Mouse (Mus musculus) kidney, postnatal 0 days (tissue): ENCODE measurements at regions not wholly inside any gene's neighbourhood (a gene's known extent, or its start where the extent isn't known, plus 50 kb on each side); places are given as distances from the start of the nearest gene placed in this dataset.
"Not testable (repeated sequence)": the region's sequence is repeated elsewhere in the genome, so short reads cannot be mapped to it uniquely, and the experiment has no call there.

Source experiments
- ATAC-seq: fragments of 200-750 bp; cut with Nextera tagmentation; replicated peaks from 2 replicates; pipeline ENCODE4 v1.8.0; 2017; ENCODE audit warnings: low read depth, moderate number of reproducible peaks, moderate TSS enrichment, moderate library complexity; ENCODE audit not compliant: low FRiP score
- DNase-seq: peaks from one replicate; pipeline ENCODE4 v3.0.0-alpha.2; 2016; ENCODE audit warnings: low spot score
- H3K27ac ChIP-seq: fragments of 300-500 bp; sonication (generic); 2 replicates; pipeline ENCODE4 v1.5.1; 2014; ENCODE audit warnings: mild to moderate bottlenecking
- H3K27me3 ChIP-seq: fragments of 300-500 bp; sonication (generic); 2 replicates; pipeline ENCODE4 v1.6.1; 2014; ENCODE audit warnings: low read length, mixed read lengths; ENCODE audit not compliant: insufficient read depth
- H3K36me3 ChIP-seq: fragments of 300-500 bp; sonication (generic); 2 replicates; pipeline ENCODE4 v1.6.1; 2014; ENCODE audit warnings: low read length, mixed read lengths; ENCODE audit not compliant: insufficient read depth
- H3K4me1 ChIP-seq: fragments of 300-500 bp; sonication (generic); replicated peaks from 2 replicates; pipeline ENCODE4 v1.6.1; 2014; ENCODE audit warnings: antibody characterized with exemption, low read length, mixed read lengths; ENCODE audit not compliant: insufficient read depth
- H3K4me2 ChIP-seq: fragments of 300-500 bp; sonication (generic); 2 replicates; pipeline ENCODE4 v1.6.1; 2014; ENCODE audit warnings: mild to moderate bottlenecking, low read length, moderate library complexity, mixed read lengths
- H3K4me3 ChIP-seq: fragments of 300-500 bp; sonication (generic); replicated peaks from 2 replicates; pipeline ENCODE4 v1.5.1; 2014; ENCODE audit warnings: low read depth, low read length
- H3K9ac ChIP-seq: fragments of 300-500 bp; sonication (generic); 2 replicates; pipeline ENCODE4 v1.6.1; 2014; ENCODE audit warnings: low read depth, low read length
- H3K9me3 ChIP-seq: fragments of 300-500 bp; sonication (generic); replicated peaks from 2 replicates; pipeline ENCODE4 v1.6.1; 2016; ENCODE audit warnings: low read length, inconsistent platforms, mixed read lengths
- CTCF ChIP-seq: IDR thresholded peaks from 2 replicates; pipeline ENCODE4 v1.5.1; 2016; ENCODE audit warnings: antibody characterized with exemption, low read depth, mild to moderate bottlenecking, moderate library complexity
- WGBS: fragments of 180-500 bp; shearing (Covaris S2); extraction: QIAGEN DNeasy Blood & Tissue Kit; methylation state at CpG from one replicate; pipeline ENCODE4 v1.1.7; 2014; 5-methylcytosine and 5-hydroxymethylcytosine counted together

GRCm38 (mm10) chr17:61301171-61301570 lies 1579.9 kb downstream of the Efna5 start:
- ATAC-seq (no peak), DNase-seq (no peak)
- no peaks in the 10 kb centered on the region for H3K36me3 ChIP-seq
- H3K27ac ChIP-seq: no peak overlapping the region
- H3K9me3 ChIP-seq: no peaks in the 10 kb centered on the region
- H3K4me2 ChIP-seq: no peak overlapping the region
- TF ChIP-seq CTCF: no peak
- no peaks in the 10 kb centered on the region for H3K4me1 ChIP-seq
- no peaks in the 10 kb centered on the region for H3K27me3 ChIP-seq
- no peak overlapping the region for H3K4me3 ChIP-seq
- no peak overlapping the region for H3K9ac ChIP-seq

- no peaks in the 10 kb centered on the region for H3K27me3 ChIP-seq
- no peak for TF ChIP-seq CTCF
- ATAC-seq: no peak
- WGBS: 78% methylated on average over 3 of the region's 3 CpGs
- H3K9me3 ChIP-seq: no peaks in the 10 kb centered on the region
- H3K36me3 ChIP-seq: no peaks in the 10 kb centered on the region
- no peaks in the 10 kb centered on the region for H3K4me1 ChIP-seq
- H3K27ac ChIP-seq: no peak overlapping the region
- no peak overlapping the region for H3K4me3 ChIP-seq
- no peak overlapping the region for H3K4me2 ChIP-seq
- H3K9ac ChIP-seq: no peak overlapping the region
- no peak for DNase-seq
Observed at GRCm38 (mm10) chr17:61291129-61291528, 1590.0 kb downstream of the Efna5 start.

- no peak overlapping the region for H3K9ac ChIP-seq
- H3K4me2 ChIP-seq: no peak overlapping the region
- H3K9me3 ChIP-seq: no peaks in the 10 kb centered on the region
- no peak overlapping the region for H3K4me3 ChIP-seq
- H3K4me1 ChIP-seq: no peaks in the 10 kb centered on the region
- no peak for ATAC-seq
- no peak overlapping the region for H3K27ac ChIP-seq
- H3K27me3 ChIP-seq: no peaks in the 10 kb centered on the region
- DNase-seq: no peak
- H3K36me3 ChIP-seq: no peaks in the 10 kb centered on the region
- TF ChIP-seq CTCF: no peak
- 74% methylated on average over 2 of the region's 2 CpGs for WGBS
Observed at GRCm38 (mm10) chr17:61288590-61288989, 1592.5 kb downstream of the Efna5 start.

- Histone ChIP-seq H3K4me1 (no peaks in the 10 kb centered on the region), H3K27me3 (no peaks in the 10 kb centered on the region), H3K4me2 (no peak overlapping the region), H3K9ac (no peak overlapping the region), H3K4me3 (no peak overlapping the region), H3K9me3 (no peaks in the 10 kb centered on the region), H3K27ac (no peak overlapping the region), H3K36me3 (no peaks in the 10 kb centered on the region)
- TF ChIP-seq CTCF: no peak
- no peak for ATAC-seq
- no peak for DNase-seq
Observed at GRCm38 (mm10) chr17:61273631-61274030, 1607.5 kb downstream of the Efna5 start.

- H3K4me2 ChIP-seq, H3K36me3 ChIP-seq, H3K9ac ChIP-seq, ATAC-seq, H3K4me1 ChIP-seq, H3K4me3 ChIP-seq, H3K9me3 ChIP-seq, H3K27ac ChIP-seq, DNase-seq, H3K27me3 ChIP-seq: not testable (repeated sequence)
- 51% methylated on average over 1 of the region's 1 CpGs for WGBS
Observed at GRCm38 (mm10) chr17:61256526-61256925, 1624.6 kb downstream of the Efna5 start.

- no peak for TF ChIP-seq CTCF
- H3K4me3 ChIP-seq: no peak overlapping the region
- H3K36me3 ChIP-seq: no peaks in the 10 kb centered on the region
- H3K27ac ChIP-seq: no peak overlapping the region
- H3K27me3 ChIP-seq: no peaks in the 10 kb centered on the region
- no peak overlapping the region for H3K4me2 ChIP-seq
- no peaks in the 10 kb centered on the region for H3K4me1 ChIP-seq
- DNase-seq (no peak), ATAC-seq (no peak)
- no peak overlapping the region for H3K9ac ChIP-seq
- H3K9me3 ChIP-seq: no peaks in the 10 kb centered on the region
- WGBS: 53% methylated on average over 3 of the region's 3 CpGs
Observed at GRCm38 (mm10) chr17:61248411-61248810, 1632.7 kb downstream of the Efna5 start.

GRCm38 (mm10) chr17:61217198-61217722 lies 1663.9 kb downstream of the Efna5 start:
- WGBS: 56% methylated on average over 7 of the region's 7 CpGs
- Histone ChIP-seq H3K4me1 (no peaks in the 10 kb centered on the region), H3K36me3 (no peaks in the 10 kb centered on the region), H3K9ac (no peak overlapping the region), H3K9me3 (no peaks in the 10 kb centered on the region), H3K4me3 (no peak overlapping the region), H3K4me2 (no peak overlapping the region), H3K27ac (no peak overlapping the region), H3K27me3 (no peaks in the 10 kb centered on the region)
- ATAC-seq (no peak), DNase-seq (peak; percentile 6)
- no peak for TF ChIP-seq CTCF
